Mouse (Mus musculus): ENCODE data around the gene Olfr985.

Gene Olfr985

GRCm38 (mm10) chr9:40130084-40130483 lies at the start of gene Olfr985:
Gene Olfr985, minus strand, starts transcription at chr9:40130184.
- DNase-seq (ENCODE audit: low read depth, low spot score): no peak

- DNase-seq (ENCODE audit: low read depth, low spot score): no peak
Measured at GRCm38 (mm10) chr9:40177017-40177416, 47.0 kb upstream of the Olfr985 start.

GRCm38 (mm10) chr9:40166446-40166845 lies 36.5 kb upstream of the Olfr985 start:
- peak; percentile 9 for DNase-seq (ENCODE audit: low read depth, low spot score)

- DNase-seq (ENCODE audit: low read depth, low spot score): no peak
Measured at GRCm38 (mm10) chr9:40155118-40155644, 25.2 kb upstream of the Olfr985 start.

- no peak for DNase-seq (ENCODE audit: low read depth, low spot score)
Measured at GRCm38 (mm10) chr9:40141544-40141943, 11.6 kb upstream of the Olfr985 start.

GRCm38 (mm10) chr9:40139484-40139883 lies 9.5 kb upstream of the Olfr985 start:
- DNase-seq (ENCODE audit: low read depth, low spot score): no peak

GRCm38 (mm10) chr9:40136987-40137688 lies 7.2 kb upstream of the Olfr985 start:
- DNase-seq (ENCODE audit: low read depth, low spot score): no peak

- DNase-seq (ENCODE audit: low read depth, low spot score): no peak
Measured at GRCm38 (mm10) chr9:40130556-40130955, 572 bp upstream of the Olfr985 start.

- DNase-seq (ENCODE audit: low read depth, low spot score): no peak
Measured at GRCm38 (mm10) chr9:40117287-40117659, 12.7 kb downstream of the Olfr985 start.

- peak; percentile 50 for DNase-seq (ENCODE audit: low read depth, low spot score)
Measured at GRCm38 (mm10) chr9:40116645-40117286, 13.2 kb downstream of the Olfr985 start.

- no peak for DNase-seq (ENCODE audit: low read depth, low spot score)
Measured at GRCm38 (mm10) chr9:40114106-40114505, 15.9 kb downstream of the Olfr985 start, which contains the start of gene Olfr984. Gene Olfr984, minus strand, starts transcription at chr9:40114206.

GRCm38 (mm10) chr9:40094769-40095168 lies 35.2 kb downstream of the Olfr985 start:
- DNase-seq (ENCODE audit: low read depth, low spot score): no peak

- no peak for DNase-seq (ENCODE audit: low read depth, low spot score)
Measured at GRCm38 (mm10) chr9:40093495-40093894, 36.5 kb downstream of the Olfr985 start, which contains the start of gene Olfr983. Gene Olfr983, minus strand, starts transcription at chr9:40093595.

All from brain, adult 2 months (tissue).